Mouse (Mus musculus) megakaryocyte-erythroid progenitor cell, adult 5-6 weeks (primary cell): Measurements from ENCODE around the gene Nhej1. TPM values are rescaled to one million over a fixed set of nuclear protein-coding genes. Genes with fewer than 3 reads are reported as not detected.

Experiments used
- ATAC-seq: replicated peaks from 2 replicates; pipeline ENCODE4 v1.8.0; 2016; ENCODE audit warnings: mild to moderate bottlenecking, inconsistent platforms; ENCODE audit not compliant: severe bottlenecking, poor library complexity, low FRiP score, low TSS enrichment
- total RNA-seq, 2 experiments: library from RNA; stranded (forward) in 1 of 2; stranded (reverse) in 1 of 2; fragments of 200-1000, 215-1000 nt in 1 of 2; fragments of >200 nt in 1 of 2; fragmentation: Nextera tagmentation in 1 of 2; gene quantifications; 2 replicates each; pipeline ENCODE4 v1.2.3; 2014 to 2017

The Nhej1 gene
- total RNA-seq, 2 experiments from 2014 or later = 2.0 to 9.2 TPM

GRCm38 (mm10) chr1:74948784-74949665, 176.0 kb downstream of the Nhej1 start:
- peak; percentile 63 for ATAC-seq

GRCm38 (mm10) chr1:74947986-74948670, 176.9 kb downstream of the Nhej1 start:
- no peak for ATAC-seq

- ATAC-seq = no peak
Observed at GRCm38 (mm10) chr1:74941651-74942360, 183.2 kb downstream of the Nhej1 start.

GRCm38 (mm10) chr1:74939762-74940161, 185.2 kb downstream of the Nhej1 start:
- ATAC-seq = no peak

GRCm38 (mm10) chr1:74936221-74936830, 188.7 kb downstream of the Nhej1 start:
- no peak for ATAC-seq

GRCm38 (mm10) chr1:74935402-74935801, 189.6 kb downstream of the Nhej1 start, which contains the start of gene Cfap65:
TSS of gene Cfap65 (minus strand) at chr1:74935599.
- ATAC-seq = no peak

GRCm38 (mm10) chr1:74927621-74928296, 197.2 kb downstream of the Nhej1 start:
- no peak for ATAC-seq

GRCm38 (mm10) chr1:74926721-74927120, 198.3 kb downstream of the Nhej1 start:
- 0 out of 2 replicates have a peak, but pooled peaks have one; percentile 70 for ATAC-seq

- no peak for ATAC-seq
Observed at GRCm38 (mm10) chr1:74924464-74924863, 200.5 kb downstream of the Nhej1 start.

Other genes starting within 250 kb of the Nhej1 start
- not detected in 2 replicates for gene Fev, start 239.8 kb downstream of the Nhej1 start, total RNA-seq (2014; fragmentation: Nextera tagmentation)
- gene Fev, start 239.8 kb downstream of the Nhej1 start, total RNA-seq (2017) = not detected in 2 replicates
- not detected in 2 replicates for gene Cryba2, start 232.1 kb downstream of the Nhej1 start, total RNA-seq (2014; fragmentation: Nextera tagmentation)
- not detected in 2 replicates for gene Cryba2, start 232.1 kb downstream of the Nhej1 start, total RNA-seq (2017)
- not detected in 2 replicates for gene Cfap65, start 189.6 kb downstream of the Nhej1 start, total RNA-seq (2014; fragmentation: Nextera tagmentation)
- not detected in 2 replicates for gene Cfap65, start 189.6 kb downstream of the Nhej1 start, total RNA-seq (2017)
- gene Ihh, start 173.5 kb downstream of the Nhej1 start, total RNA-seq (2014; fragmentation: Nextera tagmentation) = not detected in 2 replicates
- 0.80 TPM in 1 of 2 replicates, not detected in the other for gene Ihh, start 173.5 kb downstream of the Nhej1 start, total RNA-seq (2017)
- gene Slc23a3, start 8.7 kb upstream of the Nhej1 start, total RNA-seq (2014; fragmentation: Nextera tagmentation) = not detected in 2 replicates
- not detected in 2 replicates for gene Slc23a3, start 8.7 kb upstream of the Nhej1 start, total RNA-seq (2017)
- gene Cnppd1, start 17.5 kb upstream of the Nhej1 start, total RNA-seq (2014; fragmentation: Nextera tagmentation) = 56.9 and 83.8 TPM in 2 replicates
- gene Cnppd1, start 17.5 kb upstream of the Nhej1 start, total RNA-seq (2017) = 51.8 and 81.7 TPM in 2 replicates
- 105 and 115 TPM in 2 replicates for gene Retreg2, start 17.6 kb upstream of the Nhej1 start, total RNA-seq (2014; fragmentation: Nextera tagmentation)
- gene Retreg2, start 17.6 kb upstream of the Nhej1 start, total RNA-seq (2017) = 63.6 and 129 TPM in 2 replicates
- 43.4 and 44.3 TPM in 2 replicates for gene Zfand2b, start 43.4 kb upstream of the Nhej1 start, total RNA-seq (2014; fragmentation: Nextera tagmentation)
- gene Zfand2b, start 43.4 kb upstream of the Nhej1 start, total RNA-seq (2017) = 33.4 and 48.9 TPM in 2 replicates
- 67.7 and 101 TPM in 2 replicates for gene Abcb6, start 55.2 kb upstream of the Nhej1 start, total RNA-seq (2014; fragmentation: Nextera tagmentation)
- gene Abcb6, start 55.2 kb upstream of the Nhej1 start, total RNA-seq (2017) = 22.2 and 75.6 TPM in 2 replicates
- 13.2 and 14.7 TPM in 2 replicates for gene Ankzf1, start 67.0 kb upstream of the Nhej1 start, total RNA-seq (2014; fragmentation: Nextera tagmentation)
- gene Ankzf1, start 67.0 kb upstream of the Nhej1 start, total RNA-seq (2017) = 16.9 and 24.1 TPM in 2 replicates
- gene Atg9a, start 67.0 kb upstream of the Nhej1 start, total RNA-seq (2014; fragmentation: Nextera tagmentation) = 25.4 and 25.5 TPM in 2 replicates
- 4.8 and 8.0 TPM in 2 replicates for gene Atg9a, start 67.0 kb upstream of the Nhej1 start, total RNA-seq (2017)
- 20.0 and 24.2 TPM in 2 replicates for gene Glb1l, start 85.6 kb upstream of the Nhej1 start, total RNA-seq (2014; fragmentation: Nextera tagmentation)
- gene Glb1l, start 85.6 kb upstream of the Nhej1 start, total RNA-seq (2017) = 5.4 and 18.3 TPM in 2 replicates
- gene Stk16, start 85.6 kb upstream of the Nhej1 start, total RNA-seq (2014; fragmentation: Nextera tagmentation) = 117 and 193 TPM in 2 replicates
- gene Stk16, start 85.6 kb upstream of the Nhej1 start, total RNA-seq (2017) = 88.3 and 103 TPM in 2 replicates
- 232 and 276 TPM in 2 replicates for gene Tuba4a, start 94.7 kb upstream of the Nhej1 start, total RNA-seq (2014; fragmentation: Nextera tagmentation)
- gene Tuba4a, start 94.7 kb upstream of the Nhej1 start, total RNA-seq (2017) = 137 and 146 TPM in 2 replicates
- not detected in 2 replicates for gene A630095N17Rik, start 106.9 kb upstream of the Nhej1 start, total RNA-seq (2014; fragmentation: Nextera tagmentation)
- gene A630095N17Rik, start 106.9 kb upstream of the Nhej1 start, total RNA-seq (2017) = not detected in 2 replicates
- gene Dnajb2, start 111.2 kb upstream of the Nhej1 start, total RNA-seq (2014; fragmentation: Nextera tagmentation) = 15.2 and 18.3 TPM in 2 replicates
- gene Dnajb2, start 111.2 kb upstream of the Nhej1 start, total RNA-seq (2017) = 14.2 and 21.7 TPM in 2 replicates
- 0.31 TPM in 1 of 2 replicates, not detected in the other for gene Ptprn, start 139.3 kb upstream of the Nhej1 start, total RNA-seq (2014; fragmentation: Nextera tagmentation)
- 0.08 TPM in 1 of 2 replicates, not detected in the other for gene Ptprn, start 139.3 kb upstream of the Nhej1 start, total RNA-seq (2017)
- gene Resp18, start 153.2 kb upstream of the Nhej1 start, total RNA-seq (2014; fragmentation: Nextera tagmentation) = not detected in 2 replicates
- not detected in 2 replicates for gene Resp18, start 153.2 kb upstream of the Nhej1 start, total RNA-seq (2017)
- gene Dnpep, start 192.8 kb upstream of the Nhej1 start, total RNA-seq (2014; fragmentation: Nextera tagmentation) = 47.3 and 48.2 TPM in 2 replicates
- gene Dnpep, start 192.8 kb upstream of the Nhej1 start, total RNA-seq (2017) = 45.3 and 50.8 TPM in 2 replicates
- gene Des, start 235.1 kb upstream of the Nhej1 start, total RNA-seq (2014; fragmentation: Nextera tagmentation) = not detected in 2 replicates
- gene Des, start 235.1 kb upstream of the Nhej1 start, total RNA-seq (2017) = not detected in 2 replicates